Mouse (Mus musculus): ENCODE data around the gene Tigd3.

GRCm38 (mm10) chr19:5864710-5865398 lies 29.1 kb downstream of the Tigd3 start:
- TF ChIP-seq CTCF (IDR thresholded peaks at IDR 0.05; ENCODE audit: insufficient read depth, low read length) (no peak), POLR2A (IDR thresholded peaks at IDR 0.05; ENCODE audit: borderline replicate concordance, extremely low read depth, low read depth, low read length) (no peak)

Data from lung, adult 2 months (tissue).